Mouse (Mus musculus): ENCODE data around the gene Aqp6. TPM values are rescaled to one million over a fixed set of nuclear protein-coding genes. Genes with fewer than 3 reads are reported as not detected.

Aqp6 gene
- polyA plus RNA-seq, 1 experiment = not detected

DNA sequence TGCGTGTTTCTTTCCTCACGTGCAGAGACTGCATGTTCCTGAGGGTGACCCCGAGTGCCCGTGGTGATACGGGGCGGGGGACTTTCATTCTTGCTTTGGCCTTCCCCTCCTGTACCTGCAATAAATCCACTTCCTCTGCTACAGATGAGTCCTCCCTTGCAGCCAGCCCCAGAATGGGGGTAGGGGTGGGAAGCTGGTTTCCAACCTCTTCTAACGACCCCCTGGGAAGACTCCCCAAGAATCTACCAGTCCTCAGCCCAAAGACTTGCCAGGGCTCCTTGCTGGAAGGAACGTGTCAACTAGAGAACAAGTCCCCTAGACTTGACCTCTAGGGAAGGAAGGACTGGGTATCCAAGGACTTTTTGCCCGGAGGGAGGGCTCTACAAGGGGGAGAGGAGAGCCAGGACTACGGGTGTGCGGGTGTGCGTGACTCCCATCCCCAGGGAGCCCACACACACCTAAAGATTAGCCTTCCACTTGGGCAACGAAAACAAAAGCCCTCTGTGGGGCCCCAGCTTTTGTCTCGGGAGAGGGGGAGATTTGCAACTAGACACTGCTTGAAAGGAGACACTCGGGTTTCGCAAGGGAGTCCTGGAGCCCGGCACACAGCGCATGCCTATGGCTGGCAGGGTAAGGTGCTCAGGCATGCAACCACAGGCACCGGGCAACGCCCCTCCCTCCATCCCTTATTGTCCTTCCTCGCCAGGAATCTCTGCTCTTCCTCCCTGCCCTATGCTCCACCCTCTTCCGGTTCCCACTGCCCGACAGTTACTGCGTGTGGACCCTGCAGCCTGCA, 16.6 kb upstream of the Aqp6 start:
- peaks cover 16% of the 10 kb centered on the region for H3K4me1 ChIP-seq (ENCODE audit: control insufficient read depth, insufficient read depth, low read length)
- no peak overlapping the region for H3K4me3 ChIP-seq (replicated peaks; ENCODE audit: extremely low read depth, low read depth, low read length)
- DNase-seq = peak; percentile 49
- WGBS = 5% methylated on average over 24 of the region's 24 CpGs
- TF ChIP-seq POLR2A (IDR thresholded peaks at IDR 0.05; ENCODE audit: borderline replicate concordance, extremely low read depth, low read depth, low read length) (no peak), CTCF (IDR thresholded peaks at IDR 0.05; ENCODE audit: insufficient read depth, low read length) (no peak)

DNA sequence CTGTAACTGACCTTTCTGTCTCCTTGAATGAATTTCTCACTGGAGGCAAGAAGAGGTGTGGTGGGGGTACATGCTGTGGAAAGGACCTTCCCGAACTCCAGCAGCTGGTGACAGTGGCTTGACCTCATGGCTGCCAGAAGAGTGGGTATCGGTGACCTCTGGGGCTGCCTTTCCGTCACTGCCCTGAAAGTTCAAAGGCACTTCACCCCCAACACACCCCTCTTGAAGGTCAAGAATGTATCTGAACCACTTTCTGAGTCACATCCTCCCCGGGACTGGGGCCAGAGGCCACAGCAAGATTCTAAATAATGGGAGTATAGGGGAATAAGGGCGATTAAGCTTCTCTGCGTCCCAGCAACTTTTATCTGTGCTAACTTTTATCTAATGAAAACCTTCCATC, 15.5 kb upstream of the Aqp6 start:
- WGBS = 67% methylated on average over 6 of the region's 6 CpGs
- H3K4me3 ChIP-seq (replicated peaks; ENCODE audit: extremely low read depth, low read depth, low read length) = no peak overlapping the region
- no peak for DNase-seq
- peaks cover 16% of the 10 kb centered on the region for H3K4me1 ChIP-seq (ENCODE audit: control insufficient read depth, insufficient read depth, low read length)
- TF ChIP-seq CTCF (IDR thresholded peaks at IDR 0.05; ENCODE audit: insufficient read depth, low read length) (no peak), POLR2A (IDR thresholded peaks at IDR 0.05; ENCODE audit: borderline replicate concordance, extremely low read depth, low read depth, low read length) (no peak)

DNA sequence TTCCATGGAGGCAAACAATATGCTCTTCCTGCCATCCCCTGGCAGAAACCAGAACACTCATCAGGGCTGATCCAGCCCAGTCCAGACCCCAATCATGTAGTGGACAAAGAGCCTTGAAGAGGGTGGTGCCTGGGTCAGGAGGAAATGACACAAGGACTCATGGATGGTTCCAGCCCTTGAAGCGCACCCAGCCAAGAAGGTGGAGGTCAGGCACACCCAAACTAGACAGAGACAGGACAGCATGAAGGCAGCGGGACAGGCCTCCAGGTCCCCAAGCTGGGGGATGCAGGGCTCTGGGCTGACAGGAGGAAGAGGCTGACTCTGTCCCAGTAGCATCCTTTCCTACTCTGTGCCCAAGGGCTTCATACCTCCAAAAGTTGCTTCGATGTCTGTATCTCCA, 14.7 kb upstream of the Aqp6 start:
- WGBS = 86% methylated on average over 3 of the region's 3 CpGs
- no peak for TF ChIP-seq POLR2A (IDR thresholded peaks at IDR 0.05; ENCODE audit: borderline replicate concordance, extremely low read depth, low read depth, low read length)
- no peak for TF ChIP-seq CTCF (IDR thresholded peaks at IDR 0.05; ENCODE audit: insufficient read depth, low read length)
- H3K4me1 ChIP-seq (ENCODE audit: control insufficient read depth, insufficient read depth, low read length) = peaks cover 16% of the 10 kb centered on the region
- no peak overlapping the region for H3K4me3 ChIP-seq (replicated peaks; ENCODE audit: extremely low read depth, low read depth, low read length)
- no peak for DNase-seq

DNA sequence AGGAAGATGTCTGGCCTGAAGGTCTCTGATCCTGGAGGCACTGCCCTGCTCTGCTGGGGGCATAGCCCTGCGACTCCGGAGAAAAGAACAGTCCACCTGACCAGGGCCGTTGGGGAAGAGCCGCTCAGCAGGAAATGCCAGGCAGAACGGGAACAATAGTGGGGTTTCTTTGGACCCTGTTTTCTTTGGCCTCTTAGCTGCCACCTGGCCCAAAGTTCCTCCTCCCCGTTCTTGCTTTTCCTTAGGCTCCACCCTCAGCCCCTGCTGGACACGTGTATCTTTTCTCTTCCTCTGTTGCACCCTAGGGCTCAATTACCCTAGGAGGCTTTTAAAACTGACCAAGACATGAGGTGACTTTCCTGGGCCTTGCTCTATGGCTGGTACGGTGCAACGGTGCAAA, 12.0 kb upstream of the Aqp6 start:
- DNase-seq = peak; percentile 41
- TF ChIP-seq POLR2A (IDR thresholded peaks at IDR 0.05; ENCODE audit: borderline replicate concordance, extremely low read depth, low read depth, low read length) (no peak), CTCF (IDR thresholded peaks at IDR 0.05; ENCODE audit: insufficient read depth, low read length) (no peak)
- Histone ChIP-seq H3K4me1 (ENCODE audit: control insufficient read depth, insufficient read depth, low read length) (peaks cover 9% of the 10 kb centered on the region; the same call in 1 of the 2 replicates), H3K4me3 (replicated peaks; ENCODE audit: extremely low read depth, low read depth, low read length) (no peak overlapping the region)
- WGBS = 16% methylated on average over 9 of the region's 9 CpGs

DNA sequence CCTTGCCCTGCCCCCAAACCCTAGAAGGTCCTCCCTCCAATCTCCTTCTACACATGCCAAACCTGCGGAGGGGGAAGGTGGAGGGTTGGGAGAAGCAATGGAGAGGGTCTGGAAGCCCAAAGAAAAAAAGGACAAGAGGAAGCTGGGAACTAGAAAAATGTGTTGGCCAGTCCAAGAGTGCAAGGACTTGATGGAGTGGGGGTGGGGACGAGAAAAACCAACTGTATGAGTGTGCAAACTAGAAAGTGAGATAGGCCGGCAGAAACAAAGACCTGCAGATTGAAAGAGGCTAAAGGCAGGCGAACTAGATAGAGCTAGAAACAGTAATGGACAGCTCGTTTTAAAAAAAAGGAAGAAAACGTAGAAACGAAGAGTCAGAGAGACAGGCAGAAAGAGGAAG, 11.5 kb upstream of the Aqp6 start:
- DNase-seq = peak; percentile 28
- whole genome bisulfite sequencing = 33% methylated on average over 7 of the region's 7 CpGs
- TF ChIP-seq POLR2A (IDR thresholded peaks at IDR 0.05; ENCODE audit: borderline replicate concordance, extremely low read depth, low read depth, low read length) (no peak), CTCF (IDR thresholded peaks at IDR 0.05; ENCODE audit: insufficient read depth, low read length) (no peak)
- Histone ChIP-seq H3K4me1 (ENCODE audit: control insufficient read depth, insufficient read depth, low read length) (peaks cover 4% of the 10 kb centered on the region; the same call in 1 of the 2 replicates), H3K4me3 (replicated peaks; ENCODE audit: extremely low read depth, low read depth, low read length) (no peak overlapping the region)

DNA sequence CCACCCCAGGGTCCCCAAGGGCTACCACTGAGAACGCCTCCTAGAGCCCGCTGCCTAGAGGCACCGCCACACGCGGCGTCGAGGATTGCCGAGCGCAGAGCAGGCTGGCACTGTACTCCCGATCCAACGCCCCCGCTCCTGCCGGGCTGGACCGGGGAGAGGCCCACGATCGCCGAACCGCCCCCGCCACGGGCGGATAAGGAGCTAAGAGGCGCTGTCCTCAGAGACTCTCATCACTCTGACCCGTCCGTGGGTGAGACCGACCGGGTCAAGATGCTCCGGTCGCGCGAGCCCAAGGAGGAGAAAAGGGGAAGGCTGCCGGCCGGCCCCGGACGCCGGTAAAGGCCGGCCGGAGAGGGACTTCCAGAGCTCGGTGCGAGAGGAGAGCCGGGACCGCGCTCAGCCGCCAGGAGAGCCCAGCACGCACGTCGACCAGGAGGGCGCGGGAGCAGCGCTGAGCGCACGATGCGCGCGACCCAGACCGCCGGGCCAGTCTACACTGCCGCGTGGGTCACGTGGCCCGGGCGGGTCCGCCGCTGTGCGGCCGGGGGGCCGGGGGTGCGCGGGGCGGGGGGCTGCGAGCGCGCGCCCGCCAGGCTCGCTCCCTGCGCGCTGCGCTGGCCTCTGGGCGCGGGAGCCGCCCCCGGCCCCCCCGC, 10.6 kb upstream of the Aqp6 start, which contains the start of gene Aqp5:
Gene Aqp5 (plus strand): TSS at position 354 of the 656 bp plus-strand sequence.
- WGBS = 2% methylated on average over 80 of the region's 83 CpGs
- H3K4me3 ChIP-seq (replicated peaks; ENCODE audit: extremely low read depth, low read depth, low read length) = peak within 1 kb of the TSS; percentile 71

DNA sequence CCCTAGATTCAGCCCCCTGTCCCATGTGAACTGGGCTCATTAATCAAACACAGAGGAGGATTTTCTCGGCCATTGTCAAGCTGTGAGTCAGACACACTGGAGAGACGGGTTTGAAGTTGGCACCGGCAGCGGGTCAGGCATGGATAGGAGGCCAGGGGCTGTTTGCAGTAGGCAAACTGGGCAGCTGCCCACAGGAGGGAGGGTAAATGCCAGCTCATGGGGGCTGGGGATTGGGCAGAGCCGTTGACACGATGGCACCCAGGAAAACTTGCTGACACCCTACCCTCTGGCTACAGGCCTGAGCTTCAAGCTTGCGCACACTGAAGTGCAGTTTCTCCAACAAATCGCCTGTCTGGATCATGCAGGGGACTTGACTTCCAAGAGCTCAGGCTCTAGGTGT, 9.0 kb upstream of the Aqp6 start:
- Histone ChIP-seq H3K4me3 (replicated peaks; ENCODE audit: extremely low read depth, low read depth, low read length) (peak overlapping the region; percentile 71), H3K4me1 (ENCODE audit: control insufficient read depth, insufficient read depth, low read length) (no peaks in the 10 kb centered on the region)
- DNase-seq = peak; percentile 71
- TF ChIP-seq CTCF (IDR thresholded peaks at IDR 0.05; ENCODE audit: insufficient read depth, low read length) (no peak), POLR2A (IDR thresholded peaks at IDR 0.05; ENCODE audit: borderline replicate concordance, extremely low read depth, low read depth, low read length) (peak; percentile 63; the same call in 1 of the 2 replicates)
- 51% methylated on average over 8 of the region's 8 CpGs for WGBS

More for the DNA sequence above, 10.6 kb upstream of the Aqp6 start, which contains the start of gene Aqp5:
- peak; percentile 66 for DNase-seq
- peak; percentile 57; the same call in 1 of the 2 replicates for TF ChIP-seq POLR2A (IDR thresholded peaks at IDR 0.05; ENCODE audit: borderline replicate concordance, extremely low read depth, low read depth, low read length)
- no peak for TF ChIP-seq CTCF (IDR thresholded peaks at IDR 0.05; ENCODE audit: insufficient read depth, low read length)
- H3K4me1 ChIP-seq (ENCODE audit: control insufficient read depth, insufficient read depth, low read length) = no peaks in the 10 kb centered on the region

DNA sequence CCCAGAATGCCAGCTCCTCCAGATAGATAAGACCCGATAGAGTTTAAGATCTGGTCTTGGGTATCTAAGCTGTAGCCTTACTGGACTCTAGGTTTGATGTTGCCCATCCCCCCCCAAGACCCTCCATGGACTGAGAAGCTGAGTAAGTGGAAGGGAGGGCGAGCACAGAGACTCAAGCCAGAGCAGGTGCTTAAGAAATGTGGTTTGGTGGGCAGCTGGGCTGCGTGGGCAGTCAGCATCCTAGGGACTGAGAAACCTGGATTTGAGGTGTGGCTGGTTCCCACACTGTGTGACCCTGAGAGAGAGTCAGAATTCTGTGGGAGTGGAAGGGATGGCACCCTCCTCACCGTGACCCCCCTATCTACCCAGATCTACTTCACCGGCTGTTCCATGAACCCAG, 8.3 kb upstream of the Aqp6 start:
- WGBS = 65% methylated on average over 5 of the region's 5 CpGs
- Histone ChIP-seq H3K4me3 (replicated peaks; ENCODE audit: extremely low read depth, low read depth, low read length) (peak overlapping the region; percentile 71), H3K4me1 (ENCODE audit: control insufficient read depth, insufficient read depth, low read length) (no peaks in the 10 kb centered on the region)
- TF ChIP-seq CTCF (IDR thresholded peaks at IDR 0.05; ENCODE audit: insufficient read depth, low read length) = no peak
- TF ChIP-seq POLR2A (IDR thresholded peaks at IDR 0.05; ENCODE audit: borderline replicate concordance, extremely low read depth, low read depth, low read length) = 0 out of 2 replicates have a peak, but pooled peaks have one; percentile 32
- no peak for DNase-seq

DNA sequence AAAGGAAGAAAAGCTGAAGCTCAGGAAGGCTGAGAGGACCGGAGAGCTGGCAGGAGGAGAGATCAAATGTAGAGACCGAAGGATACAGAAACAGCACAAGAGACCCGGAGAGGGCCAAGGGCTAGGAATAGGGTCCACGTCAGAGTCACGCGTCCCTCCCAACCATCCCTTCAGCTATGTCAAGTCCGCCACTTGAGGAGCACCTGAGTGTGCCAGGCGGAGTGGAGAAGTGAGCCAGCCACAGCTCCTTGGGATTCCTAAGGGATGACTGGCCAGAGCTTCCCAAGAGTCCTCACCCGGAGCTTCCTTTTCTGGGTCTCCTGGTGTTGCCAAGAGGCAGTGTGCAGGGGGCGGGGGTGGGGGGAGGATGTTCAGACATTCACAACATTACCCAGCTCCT, 6.2 kb upstream of the Aqp6 start:
- WGBS = 58% methylated on average over 10 of the region's 10 CpGs
- H3K4me3 ChIP-seq (replicated peaks; ENCODE audit: extremely low read depth, low read depth, low read length) = no peak overlapping the region
- peak; percentile 65 for DNase-seq
- no peaks in the 10 kb centered on the region for H3K4me1 ChIP-seq (ENCODE audit: control insufficient read depth, insufficient read depth, low read length)
- TF ChIP-seq POLR2A (IDR thresholded peaks at IDR 0.05; ENCODE audit: borderline replicate concordance, extremely low read depth, low read depth, low read length) = peak; percentile 51; the same call in 1 of the 2 replicates
- TF ChIP-seq CTCF (IDR thresholded peaks at IDR 0.05; ENCODE audit: insufficient read depth, low read length) = no peak

Measured in lung, adult 2 months (tissue).